Mouse (Mus musculus) gastrocnemius, postnatal 4 days (tissue): ENCODE data around the gene Haus4. TPM values are rescaled to one million over a fixed set of nuclear protein-coding genes. Genes with fewer than 3 reads are reported as not detected.

ENCODE experiments used
- DNase-seq, 2 experiments: peaks; one replicate each; pipeline ENCODE4 v3.0.0; 2021 to 2022; ENCODE audit warnings: low spot score in 2 of 2, mixed read lengths in 2 of 2
- total RNA-seq, 2 experiments: library from RNA; stranded (reverse); gene quantifications; 2 replicates each; pipeline ENCODE4 v1.2.3; 2021

Gene Haus4
- total RNA-seq, 2 experiments from 2014 or later = 18.1 to 21.2 TPM

GRCm38 (mm10) chr14:54574253-54574652 is 19.8 kb upstream of the Haus4 start:
- DNase-seq = peak in 1 of 2 experiments; percentile 50

GRCm38 (mm10) chr14:54572790-54573736 is 18.6 kb upstream of the Haus4 start:
- DNase-seq = peak in 1 of 2 experiments; percentile 50

GRCm38 (mm10) chr14:54572122-54572521 is 17.7 kb upstream of the Haus4 start:
- no peak for DNase-seq

DNA sequence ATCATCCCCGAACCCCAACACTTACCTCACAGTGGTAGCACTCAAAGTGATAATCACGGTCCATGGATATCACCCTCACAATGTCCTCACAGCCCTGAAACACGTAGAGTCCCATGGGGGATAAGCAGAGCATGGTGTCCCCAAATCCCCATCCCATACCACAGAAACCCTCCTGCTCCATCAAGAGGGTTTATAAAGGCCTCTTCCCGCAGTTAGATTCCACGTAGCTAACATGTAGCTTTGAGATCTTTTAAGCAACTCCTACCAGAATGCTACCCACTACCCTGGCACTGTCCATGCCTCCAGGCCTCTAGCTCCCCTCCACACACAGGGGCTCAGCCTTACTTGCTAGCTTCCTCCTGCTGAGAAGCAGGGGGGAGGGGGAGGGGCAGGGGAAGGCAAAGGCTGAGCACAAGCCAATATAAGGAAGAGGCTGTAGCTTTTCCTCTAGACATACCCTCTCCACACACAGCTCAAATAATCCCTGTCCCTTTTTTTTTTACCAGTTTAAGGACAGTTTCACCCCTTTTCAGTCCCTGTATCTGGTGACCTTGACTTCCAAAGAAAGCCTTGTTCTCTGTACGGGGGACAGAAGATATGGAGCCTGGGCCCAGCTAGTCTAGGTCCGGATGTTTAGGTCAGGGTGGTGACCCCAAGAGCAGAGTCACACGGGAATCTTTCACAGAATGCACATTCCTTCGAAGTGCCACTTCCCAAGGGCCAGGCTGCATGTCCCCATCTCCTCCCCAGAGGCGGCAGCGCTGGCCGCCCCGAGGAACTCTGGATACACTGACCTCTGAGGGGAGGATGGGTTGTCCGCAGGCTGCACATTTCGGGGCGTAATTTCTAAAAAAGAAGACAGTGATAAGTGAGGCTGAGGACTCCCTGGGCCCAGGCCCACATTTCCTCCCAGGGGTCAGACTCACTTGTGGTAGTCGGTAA is 15.3 kb upstream of the Haus4 start:
- DNase-seq = no peak

GRCm38 (mm10) chr14:54568694-54569414 is 14.4 kb upstream of the Haus4 start:
- peak; percentile 58 to 67 for DNase-seq

GRCm38 (mm10) chr14:54560527-54561242 is 6.3 kb upstream of the Haus4 start:
- no peak for DNase-seq

GRCm38 (mm10) chr14:54557330-54557729 is 2.9 kb upstream of the Haus4 start:
- no peak for DNase-seq

DNA sequence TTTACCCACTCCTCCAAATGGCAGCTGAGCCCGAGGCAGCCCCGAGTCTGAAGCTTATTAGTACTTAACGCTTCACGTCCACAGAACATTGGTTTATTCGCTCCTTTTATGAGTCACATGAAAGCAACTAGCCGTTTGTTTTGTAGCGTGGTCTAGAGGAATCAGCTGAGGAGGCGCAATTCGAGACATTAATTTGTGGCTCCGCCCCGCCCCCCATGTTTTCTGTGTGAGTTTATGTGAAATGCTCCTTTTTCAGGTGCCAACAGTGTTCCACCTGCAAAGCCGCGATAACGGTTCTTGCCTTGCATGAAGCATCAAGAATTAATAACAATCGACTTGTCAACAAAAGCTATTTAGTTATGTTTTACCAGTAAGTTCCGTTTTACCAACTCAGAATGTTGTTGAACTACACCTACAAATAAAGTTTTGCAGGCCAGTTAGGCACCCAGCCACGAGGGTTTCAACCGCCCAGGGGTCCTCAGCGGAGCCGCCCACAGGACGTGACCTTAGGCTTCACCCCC is 902 bp downstream of the Haus4 start:
- DNase-seq = no peak

- no peak for DNase-seq
These were observed 9.7 kb downstream of the Haus4 start for GRCm38 (mm10) chr14:54544703-54545102.

GRCm38 (mm10) chr14:54540771-54541170 is 13.6 kb downstream of the Haus4 start:
- DNase-seq = no peak

DNA sequence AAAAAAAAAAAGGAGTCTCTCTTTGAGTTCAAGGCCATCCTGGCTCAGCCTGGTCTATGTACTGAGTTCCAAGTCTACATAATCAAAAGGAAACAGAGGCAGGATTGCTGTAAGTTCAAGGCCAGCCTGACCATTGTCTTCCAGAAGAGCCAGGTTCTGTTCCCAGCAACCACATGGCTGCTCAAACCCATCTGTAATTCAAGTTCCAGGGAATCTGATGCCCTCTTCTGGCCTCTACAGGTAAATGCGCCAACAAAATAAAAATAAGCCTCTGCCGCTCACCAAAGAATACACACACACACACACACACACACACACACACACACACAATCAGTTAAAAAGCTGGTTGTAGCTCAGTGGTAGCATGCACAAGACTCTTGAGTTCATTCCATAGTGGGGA is 15.8 kb downstream of the Haus4 start:
- no peak for DNase-seq

- peak; percentile 75 to 78 for DNase-seq
These were observed 25.8 kb downstream of the Haus4 start for GRCm38 (mm10) chr14:54528446-54529111.

- DNase-seq = no peak
These were observed 26.4 kb downstream of the Haus4 start for GRCm38 (mm10) chr14:54528007-54528393.

DNA sequence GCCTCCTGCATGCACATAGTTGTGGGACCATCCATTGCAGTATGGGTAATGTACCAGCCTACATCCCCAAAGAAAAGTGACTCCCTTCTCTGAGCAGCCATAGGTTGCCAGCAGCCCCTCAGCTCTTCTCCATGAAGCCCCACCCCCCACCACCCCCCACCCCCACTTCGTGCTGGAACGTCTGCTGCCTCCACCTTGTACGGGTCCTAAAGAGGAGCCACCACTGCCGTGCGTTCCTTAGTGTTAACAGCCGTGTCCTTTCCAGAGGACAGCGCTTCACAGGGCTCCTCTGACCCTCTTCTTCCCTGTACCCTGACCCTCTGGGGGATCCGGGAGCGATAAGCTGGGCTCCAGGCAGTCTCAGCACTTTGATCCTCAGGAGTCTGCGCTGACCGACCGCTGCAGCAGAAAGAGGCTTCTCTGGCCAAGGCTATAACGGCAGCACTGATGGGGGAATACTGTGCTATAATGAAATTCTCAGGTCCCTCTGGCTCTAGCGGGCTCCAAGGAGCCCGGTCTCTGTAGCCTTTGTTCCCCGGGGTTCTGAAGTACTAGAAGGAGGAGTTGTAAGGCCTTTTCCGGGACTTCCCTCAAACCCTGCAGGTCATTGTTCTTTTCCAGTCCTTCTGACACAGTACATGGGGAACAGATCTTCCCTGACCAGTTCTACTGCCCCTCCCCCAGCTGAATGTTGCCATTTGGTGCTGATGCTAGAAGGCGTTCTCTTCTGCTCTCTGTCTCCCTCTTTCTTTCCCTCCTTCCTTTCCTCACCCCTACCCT is 27.0 kb downstream of the Haus4 start:
- no peak for DNase-seq

GRCm38 (mm10) chr14:54523600-54523999 is 30.8 kb downstream of the Haus4 start:
- no peak for DNase-seq

GRCm38 (mm10) chr14:54516710-54517310 is 37.6 kb downstream of the Haus4 start:
- DNase-seq = no peak

- no peak for DNase-seq
These were observed 44.6 kb downstream of the Haus4 start for GRCm38 (mm10) chr14:54509774-54510173.

DNA sequence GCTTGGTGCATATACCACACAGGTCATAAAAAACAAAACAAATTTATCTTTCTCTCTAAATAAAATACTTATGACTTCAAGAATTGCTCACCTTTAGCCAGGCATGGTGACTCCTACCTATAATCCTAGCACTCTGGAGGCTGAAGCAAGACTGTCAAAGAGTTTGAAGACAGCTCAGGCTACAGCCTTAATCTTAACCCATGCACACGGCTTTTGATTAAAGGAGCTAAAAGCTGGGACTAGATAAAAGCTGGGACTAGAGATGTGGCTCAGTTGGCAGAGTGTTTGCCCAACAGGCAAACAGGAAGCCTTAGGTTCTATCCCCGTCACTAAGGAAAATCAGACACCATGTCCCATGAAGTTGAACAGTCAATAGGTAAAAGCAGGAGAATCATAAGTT is 51.3 kb downstream of the Haus4 start:
- no peak for DNase-seq
